Comparison of ENCODE assay signal across 8 mouse cellular contexts in genomic region chr13:55535796-55536193, GRCm38 (mm10). TPM values are rescaled to one million over a fixed set of nuclear protein-coding genes. Genes with fewer than 3 reads are reported as not detected.
DNase-seq lines count a peak whose midpoint lies in the region; ATAC-seq and TF ChIP-seq lines count a peak whose summit lies in the region.

No protein-coding gene starts in this region.

- intact Hi-C loops in left cerebral cortex, adult 2 months (cut with DNase I), result no loop called here

- peaks cover 19% of the 10 kb centered on the region for H3K4me1 ChIP-seq in hindbrain, embryonic 15.5 days (replicated peaks)
- H3K4me1 ChIP-seq in midbrain, embryonic 16.5 days (ENCODE audit: control insufficient read depth, insufficient read depth, low read length), result peaks cover 15% of the 10 kb centered on the region

- H3K4me3 ChIP-seq in left cerebral cortex, adult 2 months, result peak overlapping the region; percentile 76
- H3K4me3 ChIP-seq in hindbrain, embryonic 15.5 days, result peak overlapping the region; percentile 72
- H3K4me3 ChIP-seq in midbrain, embryonic 16.5 days (ENCODE audit: low read depth, low read length), result peak overlapping the region; percentile 88

- H3K27me3 ChIP-seq in hindbrain, embryonic 15.5 days, result no peaks in the 10 kb centered on the region
- H3K27me3 ChIP-seq in midbrain, embryonic 16.5 days (ENCODE audit: control insufficient read depth, insufficient read depth, low read depth, low read length), result no peaks in the 10 kb centered on the region

- no peak for DNase-seq in left cerebral cortex, adult 2 months (ENCODE audit: extremely low spot score in 1 of 2, low spot score in 2 of 2)
- no peak for DNase-seq in left cerebral cortex, adult 18-20 months (ENCODE audit: low spot score in 2 of 2)
- peak; percentile 57 for DNase-seq in cerebellum, adult 9-10 months
- no peak for DNase-seq in frontal cortex, postnatal 25 days (ENCODE audit: low spot score in 2 of 2)
- no peak for DNase-seq in gastrocnemius, postnatal 25 days
- no peak for DNase-seq in gastrocnemius, postnatal 4 days (ENCODE audit: low spot score in 2 of 2)

- WGBS in hindbrain, embryonic 15.5 days, result 19% methylated on average over 17 of the region's 17 CpGs
- WGBS in midbrain, embryonic 16.5 days, result 16% methylated on average over 17 of the region's 17 CpGs

- peaks cover 64% of the 10 kb centered on the region for H3K36me3 ChIP-seq in hindbrain, embryonic 15.5 days
- peaks cover 35% of the 10 kb centered on the region for H3K36me3 ChIP-seq in midbrain, embryonic 16.5 days (ENCODE audit: control insufficient read depth, insufficient read depth, low read length)

- H3K9me3 ChIP-seq in hindbrain, embryonic 15.5 days, result no peaks in the 10 kb centered on the region
- H3K9me3 ChIP-seq in midbrain, embryonic 16.5 days (replicated peaks; ENCODE audit: control insufficient read depth, low read length, poor library complexity, severe bottlenecking), result no peaks in the 10 kb centered on the region

- H3K9ac ChIP-seq in hindbrain, embryonic 15.5 days, result peak overlapping the region; percentile 80
- peak overlapping the region; percentile 90 for H3K9ac ChIP-seq in midbrain, embryonic 16.5 days (ENCODE audit: low read depth, low read length)

- H3K27ac ChIP-seq in left cerebral cortex, adult 2 months, result peak overlapping the region; percentile 88
- H3K27ac ChIP-seq in hindbrain, embryonic 15.5 days (replicated peaks), result peak overlapping the region; percentile 83
- H3K27ac ChIP-seq in midbrain, embryonic 16.5 days (ENCODE audit: low read length), result peak overlapping the region; percentile 88

- peak overlapping the region; percentile 93 for H3K4me2 ChIP-seq in hindbrain, embryonic 15.5 days
- H3K4me2 ChIP-seq in midbrain, embryonic 16.5 days (ENCODE audit: low read length), result peak overlapping the region; percentile 66

- ATAC-seq in hindbrain, embryonic 15.5 days (ENCODE audit: low FRiP score, low read depth), result no peak
- ATAC-seq in midbrain, embryonic 16.5 days, result no peak; the same call in 1 of the 2 replicates

- no peak for TF ChIP-seq CTCF in left cerebral cortex, adult 2 months (IDR thresholded peaks at IDR 0.05)

RNA-seq across cellular contexts. Expression of gene Ddx41, which starts 0.7 kb away (rescaled TPM):
- total RNA-seq in left cerebral cortex, adult 2 months (2021), result 10 to 100 TPM; 63.7 to 65.7 TPM
- 10 to 100 TPM; 52.2 to 62.0 TPM for total RNA-seq in left cerebral cortex, adult 18-20 months (2021)
- polyA plus RNA-seq in hindbrain, embryonic 15.5 days (2015; fragmentation: Nextera tagmentation; extraction: Ambion mirVana), result 54.5 and 58.8 TPM in 2 replicates
- 57.0 and 58.1 TPM in 2 replicates for polyA plus RNA-seq in midbrain, embryonic 16.5 days (2015; fragmentation: Nextera tagmentation; extraction: Ambion mirVana)
- 1 to 10 TPM; 8.1 to 9.0 TPM for total RNA-seq in gastrocnemius, postnatal 25 days (2021)
- 10 to 100 TPM; 19.9 to 20.9 TPM for total RNA-seq in gastrocnemius, postnatal 4 days (2021)

RNA-seq across cellular contexts. Expression of gene Dok3, which starts 6.7 kb away (rescaled TPM):
- 10 to 100 TPM; 10.1 to 18.2 TPM for total RNA-seq in left cerebral cortex, adult 2 months (2021)
- 10 to 100 TPM in 1 of 2 experiments, 1 to 10 TPM in 1; 9.1 to 12.2 TPM for total RNA-seq in left cerebral cortex, adult 18-20 months (2021)
- polyA plus RNA-seq in hindbrain, embryonic 15.5 days (2015; fragmentation: Nextera tagmentation; extraction: Ambion mirVana), result 5.2 and 5.3 TPM in 2 replicates
- polyA plus RNA-seq in midbrain, embryonic 16.5 days (2015; fragmentation: Nextera tagmentation; extraction: Ambion mirVana), result 5.1 and 5.6 TPM in 2 replicates
- total RNA-seq in gastrocnemius, postnatal 25 days (2021), result 1 to 10 TPM in 1 of 2 experiments, under 1 TPM in 1; 1.00 to 1.0 TPM
- 1 to 10 TPM; 3.1 to 3.3 TPM for total RNA-seq in gastrocnemius, postnatal 4 days (2021)

RNA-seq across cellular contexts. Expression of gene Pdlim7, which starts 22.3 kb away (rescaled TPM):
- 100 to 1,000 TPM in 1 of 2 experiments, 10 to 100 TPM in 1; 94.9 to 114 TPM for total RNA-seq in left cerebral cortex, adult 2 months (2021)
- 100 to 1,000 TPM in 1 of 2 experiments, 10 to 100 TPM in 1; 91.7 to 101 TPM for total RNA-seq in left cerebral cortex, adult 18-20 months (2021)
- polyA plus RNA-seq in hindbrain, embryonic 15.5 days (2015; fragmentation: Nextera tagmentation; extraction: Ambion mirVana), result 158 and 171 TPM in 2 replicates
- polyA plus RNA-seq in midbrain, embryonic 16.5 days (2015; fragmentation: Nextera tagmentation; extraction: Ambion mirVana), result 156 and 158 TPM in 2 replicates
- 100 to 1,000 TPM; 544 to 627 TPM for total RNA-seq in gastrocnemius, postnatal 25 days (2021)
- total RNA-seq in gastrocnemius, postnatal 4 days (2021), result 100 to 1,000 TPM; 304 to 308 TPM

RNA-seq across cellular contexts. Expression of gene Fam193b, which starts 35.1 kb away (rescaled TPM):
- total RNA-seq in left cerebral cortex, adult 2 months (2021), result 10 to 100 TPM; 90.5 to 98.1 TPM
- 10 to 100 TPM; 77.0 to 81.8 TPM for total RNA-seq in left cerebral cortex, adult 18-20 months (2021)
- 52.9 and 54.8 TPM in 2 replicates for polyA plus RNA-seq in hindbrain, embryonic 15.5 days (2015; fragmentation: Nextera tagmentation; extraction: Ambion mirVana)
- polyA plus RNA-seq in midbrain, embryonic 16.5 days (2015; fragmentation: Nextera tagmentation; extraction: Ambion mirVana), result 48.3 and 56.3 TPM in 2 replicates
- 10 to 100 TPM; 11.4 to 11.7 TPM for total RNA-seq in gastrocnemius, postnatal 25 days (2021)
- 10 to 100 TPM; 36.5 to 38.3 TPM for total RNA-seq in gastrocnemius, postnatal 4 days (2021)

RNA-seq across cellular contexts. Expression of gene Tmed9, which starts 37.7 kb away (rescaled TPM):
- total RNA-seq in left cerebral cortex, adult 2 months (2021), result 100 to 1,000 TPM; 128 to 141 TPM
- total RNA-seq in left cerebral cortex, adult 18-20 months (2021), result 100 to 1,000 TPM; 133 to 142 TPM
- 98.0 and 101 TPM in 2 replicates for polyA plus RNA-seq in hindbrain, embryonic 15.5 days (2015; fragmentation: Nextera tagmentation; extraction: Ambion mirVana)
- polyA plus RNA-seq in midbrain, embryonic 16.5 days (2015; fragmentation: Nextera tagmentation; extraction: Ambion mirVana), result 109 and 117 TPM in 2 replicates
- 10 to 100 TPM; 70.8 to 73.1 TPM for total RNA-seq in gastrocnemius, postnatal 25 days (2021)
- total RNA-seq in gastrocnemius, postnatal 4 days (2021), result 100 to 1,000 TPM; 149 to 150 TPM
